Mouse (Mus musculus) E14TG2a.4 (cell line): ENCODE measurements at regions not wholly inside any gene's neighbourhood (a gene's known extent, or its start where the extent isn't known, plus 50 kb on each side); places are given as distances from the start of the nearest gene placed in this dataset.

ENCODE experiments used
- CTCF ChIP-seq: conservative IDR thresholded peaks from 2 replicates; pipeline ENCODE4 v1.5.1; 2014; ENCODE audit warnings: low read length
- NANOG ChIP-seq: IDR thresholded peaks from 2 replicates; pipeline ENCODE4 v1.6.1; 2014; ENCODE audit warnings: borderline replicate concordance, low read length, mixed read lengths
- POU5F1 ChIP-seq: IDR thresholded peaks from 2 replicates; pipeline ENCODE4 v1.6.1; 2014; ENCODE audit warnings: low read length, borderline replicate concordance

DNA sequence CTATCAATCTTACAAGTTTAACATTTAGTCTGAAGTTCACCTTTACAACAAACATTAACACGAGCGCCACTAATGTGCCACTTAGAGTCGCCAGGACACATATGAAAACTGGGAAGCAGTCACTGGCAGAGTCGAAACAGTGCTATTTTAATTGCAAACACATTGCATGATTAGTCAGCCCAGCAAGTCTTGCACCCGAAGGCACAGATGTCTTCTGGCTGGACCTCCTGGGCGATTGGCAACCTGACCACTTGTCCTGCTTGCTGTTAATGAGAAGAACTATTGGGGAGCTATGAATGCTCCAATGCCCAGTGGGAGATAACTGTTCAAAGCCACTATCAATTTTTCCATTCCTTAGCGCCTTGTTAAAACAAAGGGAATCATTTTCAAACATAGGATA lies 547.0 kb downstream of the Etv1 start:
- no peak for TF ChIP-seq CTCF
- no peak for TF ChIP-seq POU5F1
- TF ChIP-seq NANOG, result no peak
